Mouse (Mus musculus): Measurements from ENCODE around the gene Hc. TPM values are rescaled to one million over a fixed set of nuclear protein-coding genes. Genes with fewer than 3 reads are reported as not detected.

Gene Hc
- total RNA-seq, 2 experiments from 2014 or later, result not detected

GRCm38 (mm10) chr2:35060897-35061296 is 341 bp downstream of the Hc start:
- no peak for ATAC-seq (replicated peaks; ENCODE audit: low FRiP score, poor library complexity, severe bottlenecking)

- no peak for ATAC-seq (replicated peaks; ENCODE audit: low FRiP score, poor library complexity, severe bottlenecking)
Measured at GRCm38 (mm10) chr2:35060256-35060655, 982 bp downstream of the Hc start.

GRCm38 (mm10) chr2:35058325-35058724 is 2.9 kb downstream of the Hc start:
- ATAC-seq (replicated peaks; ENCODE audit: low FRiP score, poor library complexity, severe bottlenecking), result no peak

GRCm38 (mm10) chr2:35057243-35057642 is 4.0 kb downstream of the Hc start:
- no peak for ATAC-seq (replicated peaks; ENCODE audit: low FRiP score, poor library complexity, severe bottlenecking)

- ATAC-seq (replicated peaks; ENCODE audit: low FRiP score, poor library complexity, severe bottlenecking), result peak; percentile 59
Measured at GRCm38 (mm10) chr2:35048851-35049250, 12.4 kb downstream of the Hc start.

- no peak; the same call in 1 of the 2 replicates for ATAC-seq (replicated peaks; ENCODE audit: low FRiP score, poor library complexity, severe bottlenecking)
Measured at GRCm38 (mm10) chr2:35044956-35045355, 16.3 kb downstream of the Hc start.

GRCm38 (mm10) chr2:35038580-35039375 is 22.5 kb downstream of the Hc start:
- ATAC-seq (replicated peaks; ENCODE audit: low FRiP score, poor library complexity, severe bottlenecking), result no peak

- ATAC-seq (replicated peaks; ENCODE audit: low FRiP score, poor library complexity, severe bottlenecking), result no peak
Measured at GRCm38 (mm10) chr2:35024646-35025154, 36.5 kb downstream of the Hc start.

- ATAC-seq (replicated peaks; ENCODE audit: low FRiP score, poor library complexity, severe bottlenecking), result no peak
Measured at GRCm38 (mm10) chr2:35021806-35022205, 39.4 kb downstream of the Hc start.

- ATAC-seq (replicated peaks; ENCODE audit: low FRiP score, poor library complexity, severe bottlenecking), result no peak
Measured at GRCm38 (mm10) chr2:35015861-35016260, 45.4 kb downstream of the Hc start.

GRCm38 (mm10) chr2:35011649-35012048 is 49.6 kb downstream of the Hc start:
- ATAC-seq (replicated peaks; ENCODE audit: low FRiP score, poor library complexity, severe bottlenecking), result no peak

- ATAC-seq (replicated peaks; ENCODE audit: low FRiP score, poor library complexity, severe bottlenecking), result no peak
Measured at GRCm38 (mm10) chr2:34998956-34999355, 62.3 kb downstream of the Hc start.

- ATAC-seq (replicated peaks; ENCODE audit: low FRiP score, poor library complexity, severe bottlenecking), result no peak
Measured at GRCm38 (mm10) chr2:34996506-34996905, 64.7 kb downstream of the Hc start.

GRCm38 (mm10) chr2:34993696-34994356 is 67.4 kb downstream of the Hc start:
- no peak for ATAC-seq (replicated peaks; ENCODE audit: low FRiP score, poor library complexity, severe bottlenecking)

- no peak for ATAC-seq (replicated peaks; ENCODE audit: low FRiP score, poor library complexity, severe bottlenecking)
Measured at GRCm38 (mm10) chr2:34992729-34993695, 68.2 kb downstream of the Hc start.

GRCm38 (mm10) chr2:34991966-34992365 is 69.3 kb downstream of the Hc start:
- ATAC-seq (replicated peaks; ENCODE audit: low FRiP score, poor library complexity, severe bottlenecking), result no peak

- ATAC-seq (replicated peaks; ENCODE audit: low FRiP score, poor library complexity, severe bottlenecking), result no peak
Measured at GRCm38 (mm10) chr2:34989749-34990148, 71.5 kb downstream of the Hc start.

GRCm38 (mm10) chr2:34987595-34987994 is 73.6 kb downstream of the Hc start:
- no peak for ATAC-seq (replicated peaks; ENCODE audit: low FRiP score, poor library complexity, severe bottlenecking)

- ATAC-seq (replicated peaks; ENCODE audit: low FRiP score, poor library complexity, severe bottlenecking), result no peak
Measured at GRCm38 (mm10) chr2:34984885-34985284, 76.4 kb downstream of the Hc start.

Measured in erythroid progenitor cell, adult 5-6 weeks (primary cell).